Mouse (Mus musculus) CH12.LX (cell line): ENCODE measurements around the gene Irf4.

Experiments
- BHLHE40 ChIP-seq: IDR thresholded peaks from 2 replicates; pipeline ENCODE4 v1.6.1; 2011; ENCODE audit warnings: mild to moderate bottlenecking, low read depth, low read length, improper control_type of control experiment
- CTCF ChIP-seq, 2 experiments: IDR thresholded peaks in 1 of 2; conservative IDR thresholded peaks in 1 of 2; 2 replicates each; pipeline ENCODE4 v1.5.1; 2011 to 2012; ENCODE audit warnings: low read depth in 2 of 2, low read length in 2 of 2, improper control_type of control experiment in 1 of 2, inconsistent platforms in 1 of 2, mild to moderate bottlenecking in 1 of 2, moderate library complexity in 1 of 2
- JUND ChIP-seq: conservative IDR thresholded peaks from 2 replicates; pipeline ENCODE4 v1.6.1; 2011; ENCODE audit warnings: low read depth, low read length, improper control_type of control experiment
- POLR2A ChIP-seq: IDR thresholded peaks from 2 replicates; pipeline ENCODE4 v1.6.1; 2011; ENCODE audit warnings: low read depth, mild to moderate bottlenecking, improper control_type of control experiment, low read length

DNA sequence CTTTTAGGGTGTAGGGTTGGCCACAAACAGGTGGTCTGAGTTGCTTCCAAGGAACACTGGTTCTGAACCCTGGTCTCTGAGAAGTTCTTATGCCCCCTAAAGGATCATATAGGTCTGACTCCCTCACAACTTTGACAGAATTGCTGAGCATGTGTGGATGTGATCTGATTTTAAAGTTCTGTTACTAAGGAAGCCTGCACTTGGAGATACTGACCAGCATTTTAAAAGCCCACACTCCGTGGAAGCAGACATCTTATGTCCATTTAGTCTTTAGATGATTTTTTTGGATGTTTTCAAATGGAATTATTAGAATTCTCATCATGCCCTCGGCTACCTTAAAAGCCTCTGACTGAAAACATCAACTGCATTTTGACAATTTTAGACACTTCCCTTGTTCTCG lies 6.6 kb downstream of the Irf4 start:
- peak in 1 of 2 experiments; percentile 44; a peak in 2 of 4 replicates for TF ChIP-seq CTCF (conservative IDR thresholded peaks at IDR 0.05 in 1 of 2, IDR thresholded peaks at IDR 0.05 in 1 of 2; ENCODE audit: low read depth in 2 of 2, low read length in 2 of 2)
- no peak for TF ChIP-seq BHLHE40
- TF ChIP-seq POLR2A = no peak; the same call in 1 of the 2 replicates
- no peak for TF ChIP-seq JUND
